Mouse (Mus musculus): ENCODE measurements at regions not wholly inside any gene's neighbourhood (a gene's known extent, or its start where the extent isn't known, plus 50 kb on each side); places are given as distances from the start of the nearest gene placed in this dataset.

DNA sequence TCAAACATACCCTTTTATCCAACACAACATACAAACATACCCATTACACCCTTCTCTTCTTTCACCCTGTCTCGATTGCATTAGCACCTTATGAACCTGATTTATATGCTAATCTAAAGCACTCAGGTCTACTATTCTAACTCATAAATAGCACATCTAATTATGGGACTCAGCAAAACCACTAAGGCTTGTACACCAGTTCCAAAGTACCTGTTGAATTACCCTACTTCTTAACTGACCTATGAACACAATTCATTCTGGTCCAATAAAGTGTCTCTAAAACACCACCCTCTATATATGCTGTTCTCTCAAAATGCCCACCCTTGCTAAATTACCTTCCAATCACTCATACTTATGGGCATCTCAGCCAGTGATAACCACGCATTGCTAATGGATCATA is 452.7 kb upstream of the Atp2b1 start:
- TF ChIP-seq CTCF (IDR thresholded peaks at IDR 0.05; ENCODE audit: low read depth) = no peak
- TF ChIP-seq EP300 (IDR thresholded peaks at IDR 0.05; ENCODE audit: low read depth) = no peak

All from heart, postnatal 0 days (tissue).